Mouse (Mus musculus) C2C12 (cell line): ENCODE measurements around the gene Catsperg1. TPM values are rescaled to one million over a fixed set of nuclear protein-coding genes. Genes with fewer than 3 reads are reported as not detected.
"Not testable (repeated sequence)": the region's sequence is repeated elsewhere in the genome, so short reads cannot be mapped to it uniquely, and the experiment has no call there.

Experiments
- H3K27me3 ChIP-seq: one replicate; pipeline ENCODE4 v1.6.1; 2011; ENCODE audit not compliant: control insufficient read depth, insufficient read depth, insufficient read length
- H3K36me3 ChIP-seq: one replicate; pipeline ENCODE4 v1.6.1; 2011; ENCODE audit not compliant: control insufficient read depth, insufficient read depth
- H3K4me3 ChIP-seq: one replicate; pipeline ENCODE4 v1.5.1; 2011; ENCODE audit warnings: mild to moderate bottlenecking, control low read depth; ENCODE audit not compliant: poor library complexity, insufficient read depth, severe bottlenecking
- H3K79me2 ChIP-seq: one replicate; pipeline ENCODE4 v1.6.1; 2011; ENCODE audit not compliant: control insufficient read depth, insufficient read depth
- H3K79me3 ChIP-seq: one replicate; pipeline ENCODE4 v1.6.1; 2011; ENCODE audit warnings: low read depth, control low read depth
- H3ac ChIP-seq: one replicate; pipeline ENCODE3; 2011; ENCODE audit warnings: low read depth; ENCODE audit not compliant: control insufficient read depth, insufficient read length
- CEBPB ChIP-seq: IDR thresholded peaks from one replicate; pipeline ENCODE4 v1.6.1; 2011; ENCODE audit warnings: low read depth, mild to moderate bottlenecking, control low read depth, moderate library complexity
- CTCF ChIP-seq: IDR thresholded peaks from one replicate; pipeline ENCODE4 v1.5.1; 2011; ENCODE audit not compliant: control insufficient read depth, insufficient read depth, insufficient read length
- FOSL1 ChIP-seq: IDR thresholded peaks from one replicate; pipeline ENCODE4 v1.8.0; 2011; ENCODE audit warnings: mild to moderate bottlenecking, low read length; ENCODE audit not compliant: poor library complexity, insufficient read depth, severe bottlenecking
- MAX ChIP-seq: IDR thresholded peaks from one replicate; pipeline ENCODE4 v1.6.1; 2011; ENCODE audit warnings: mild to moderate bottlenecking, control low read depth
- MYOD1 ChIP-seq: IDR thresholded peaks from one replicate; pipeline ENCODE4 v1.6.1; 2011; ENCODE audit warnings: low read depth; ENCODE audit not compliant: control insufficient read depth, insufficient read length
- MYOG ChIP-seq: IDR thresholded peaks from one replicate; pipeline ENCODE4 v1.6.1; 2011; ENCODE audit not compliant: control insufficient read depth, insufficient read length; ENCODE audit errors: extremely low read depth
- USF1 ChIP-seq: IDR thresholded peaks from one replicate; pipeline ENCODE4 v1.6.1; 2011; ENCODE audit warnings: low read depth, mild to moderate bottlenecking, control low read depth, moderate library complexity
- polyA plus RNA-seq: library from polyadenylated mRNA; unstranded; fragments of >200 nt; fragmentation: generic; extraction: Trizol; gene quantifications from one replicate; pipeline ENCODE4 v1.2.1, GENCODE M21; 2012; ENCODE audit warnings: missing spikeins

The Catsperg1 gene
- polyA plus RNA-seq, 1 experiment: not detected

GRCm38 (mm10) chr7:29224756-29225394 lies 11.0 kb upstream of the Catsperg1 start:
- H3K4me3 ChIP-seq: no peak overlapping the region
- no peaks in the 10 kb centered on the region for H3K27me3 ChIP-seq
- H3K79me2 ChIP-seq: no peaks in the 10 kb centered on the region

DNA sequence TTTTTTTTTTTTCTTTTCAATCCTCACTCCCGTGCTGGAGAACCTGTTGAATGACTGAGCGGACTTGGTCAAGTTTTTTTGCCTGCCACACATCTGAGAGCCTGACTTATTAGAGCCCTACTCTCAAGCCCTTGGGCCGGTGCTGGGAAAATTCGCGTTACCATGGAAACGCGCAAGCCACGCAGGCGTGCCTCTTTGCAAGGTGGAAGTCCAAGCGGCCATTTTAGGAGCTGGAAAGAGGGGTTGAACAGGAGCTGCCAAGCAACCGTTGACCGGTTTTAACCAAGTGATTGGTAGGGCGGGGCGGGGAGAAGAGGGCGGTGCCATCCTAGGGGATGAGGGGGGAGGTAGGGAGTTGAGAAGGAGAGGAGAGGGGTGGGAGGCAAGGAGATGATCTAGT lies 1.0 kb upstream of the Catsperg1 start:
- H3K79me2 ChIP-seq: no peaks in the 10 kb centered on the region
- no peak overlapping the region for H3ac ChIP-seq
- no peaks in the 10 kb centered on the region for H3K36me3 ChIP-seq
- no peaks in the 10 kb centered on the region for H3K27me3 ChIP-seq
- no peaks in the 10 kb centered on the region for H3K79me3 ChIP-seq
- no peak for TF ChIP-seq CEBPB
- no peak for TF ChIP-seq MAX
- no peak for TF ChIP-seq MYOD1
- TF ChIP-seq USF1: no peak
- no peak for TF ChIP-seq CTCF
- TF ChIP-seq FOSL1: no peak
- no peak for TF ChIP-seq MYOG
- no peak overlapping the region for H3K4me3 ChIP-seq

More at GRCm38 (mm10) chr7:29224756-29225394, 11.0 kb upstream of the Catsperg1 start:
- Histone ChIP-seq H3K36me3 (no peaks in the 10 kb centered on the region), H3ac (no peak overlapping the region), H3K79me3 (no peaks in the 10 kb centered on the region)
- TF ChIP-seq CTCF (no peak), FOSL1 (no peak), MAX (no peak), MYOG (no peak), MYOD1 (no peak), USF1 (no peak), CEBPB (no peak)

DNA sequence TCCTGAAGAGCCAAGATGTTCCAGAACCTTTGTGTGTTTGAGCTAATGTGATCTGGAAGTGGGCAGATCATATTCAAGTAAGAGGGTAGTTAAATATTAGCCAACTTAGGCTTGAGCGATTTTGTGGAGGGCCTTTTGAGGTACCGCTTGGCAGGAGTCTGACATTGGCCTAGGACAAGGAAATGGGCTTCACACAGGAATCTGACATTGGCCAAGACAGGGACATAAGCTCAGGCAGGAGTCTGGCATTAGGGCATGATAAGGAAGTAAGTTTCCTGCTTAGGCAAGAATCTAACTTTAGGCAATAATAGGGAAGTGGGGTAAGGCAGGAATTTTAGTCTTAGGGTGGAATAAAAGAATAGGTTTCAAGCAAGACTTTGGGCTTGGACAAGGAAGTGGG lies 401 bp upstream of the Catsperg1 start:
- H3K79me3 ChIP-seq: no peaks in the 10 kb centered on the region
- TF ChIP-seq FOSL1 (no peak), MYOG (no peak), MYOD1 (no peak), USF1 (no peak), MAX (no peak), CTCF (no peak), CEBPB (no peak)
- H3K27me3 ChIP-seq: no peaks in the 10 kb centered on the region
- no peaks in the 10 kb centered on the region for H3K79me2 ChIP-seq
- no peaks in the 10 kb centered on the region for H3K36me3 ChIP-seq
- H3K4me3 ChIP-seq: no peak overlapping the region
- H3ac ChIP-seq: no peak overlapping the region

DNA sequence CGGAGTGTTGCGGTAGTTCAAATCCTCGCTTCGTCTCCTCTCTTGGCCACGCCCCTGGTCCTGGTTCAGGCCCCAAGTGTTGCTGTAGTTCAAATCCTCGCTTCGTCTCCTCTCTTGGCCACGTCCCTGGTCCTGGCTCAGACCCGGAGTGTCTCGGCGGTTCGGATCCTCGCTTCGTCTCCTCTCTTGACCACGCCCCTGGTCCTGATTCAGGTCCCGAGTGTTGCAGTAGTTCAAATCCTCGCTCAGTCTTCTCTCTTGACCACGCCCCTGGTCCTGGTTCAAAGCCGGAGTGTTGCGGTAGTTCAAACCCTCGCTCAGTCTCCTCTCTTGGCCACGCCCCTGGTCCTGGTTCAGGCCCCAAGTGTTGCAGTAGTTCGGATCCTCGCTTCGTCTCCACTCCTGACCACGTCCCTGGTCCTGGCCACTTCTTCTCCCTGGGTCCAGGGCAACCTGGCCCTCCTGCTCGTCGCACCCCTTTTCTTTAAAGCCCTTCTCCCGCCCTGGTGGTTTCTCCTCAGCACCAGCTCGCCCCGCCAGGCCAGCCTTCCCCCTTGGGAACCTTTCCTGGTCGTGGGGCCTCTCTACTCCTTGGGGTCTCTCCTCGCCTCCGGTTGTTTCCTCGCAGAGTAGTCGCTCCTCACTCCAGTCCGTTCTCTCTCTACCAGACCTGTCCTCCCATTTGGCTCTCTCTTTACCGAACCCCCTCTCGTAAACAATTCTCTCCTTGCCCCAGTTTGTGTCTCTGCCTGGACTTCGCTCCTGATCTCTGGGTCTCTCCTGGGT lies 867 bp downstream of the Catsperg1 start:
- not testable (repeated sequence) for H3K27me3 ChIP-seq, H3K36me3 ChIP-seq, H3K4me3 ChIP-seq, H3K79me3 ChIP-seq, H3K79me2 ChIP-seq, H3ac ChIP-seq

- Histone ChIP-seq H3K79me3 (no peaks in the 10 kb centered on the region), H3K4me3 (no peak overlapping the region), H3K27me3 (no peaks in the 10 kb centered on the region), H3ac (no peak overlapping the region), H3K36me3 (no peaks in the 10 kb centered on the region), H3K79me2 (no peaks in the 10 kb centered on the region)
- TF ChIP-seq USF1: no peak
Measured at GRCm38 (mm10) chr7:29212199-29212765, 1.6 kb downstream of the Catsperg1 start.
